Mouse (Mus musculus) frontal cortex, postnatal 10 days (tissue): ENCODE measurements at regions not wholly inside any gene's neighbourhood (a gene's known extent, or its start where the extent isn't known, plus 50 kb on each side); places are given as distances from the start of the nearest gene placed in this dataset.

Experiments used
- DNase-seq, 2 experiments: peaks; one replicate each; pipeline ENCODE4 v3.0.0; 2022; ENCODE audit warnings: low spot score in 2 of 2, mixed read lengths in 1 of 2

DNA sequence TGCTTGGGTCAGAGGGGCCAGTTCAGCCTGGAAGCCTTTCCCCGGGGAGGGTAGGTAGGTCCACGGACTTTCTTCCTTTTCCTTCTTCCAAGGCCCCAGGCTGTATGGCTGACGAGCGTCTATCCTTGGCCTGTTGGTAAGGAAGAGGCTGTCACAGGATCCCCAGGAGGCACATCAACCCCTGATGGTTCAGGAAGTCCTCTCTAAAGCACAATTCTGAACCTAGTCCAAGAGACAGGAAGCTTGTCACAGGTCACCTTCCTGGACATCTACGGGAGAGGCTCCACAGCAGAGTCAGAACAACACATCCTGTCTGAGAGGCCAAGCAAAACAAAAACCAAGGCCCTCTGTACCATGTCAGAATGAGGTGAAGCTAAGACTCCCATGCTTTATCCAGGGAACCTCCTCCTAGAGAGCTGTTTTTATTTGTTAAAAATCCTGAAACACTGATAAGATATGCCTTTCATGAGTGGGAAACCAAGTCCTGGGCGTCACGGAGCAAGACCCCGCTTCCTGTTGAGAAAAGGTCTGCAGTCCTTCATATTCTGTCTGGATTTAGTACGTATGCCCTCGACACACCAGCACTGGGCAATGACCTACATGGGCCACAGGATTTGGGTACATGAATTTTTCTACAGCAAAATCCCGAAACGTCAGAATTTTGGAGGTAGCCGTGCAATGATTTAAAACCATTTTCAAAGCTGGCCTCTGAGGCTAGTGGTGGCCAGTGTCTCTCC lies 52.0 kb upstream of the Snrk start:
- DNase-seq = no peak

DNA sequence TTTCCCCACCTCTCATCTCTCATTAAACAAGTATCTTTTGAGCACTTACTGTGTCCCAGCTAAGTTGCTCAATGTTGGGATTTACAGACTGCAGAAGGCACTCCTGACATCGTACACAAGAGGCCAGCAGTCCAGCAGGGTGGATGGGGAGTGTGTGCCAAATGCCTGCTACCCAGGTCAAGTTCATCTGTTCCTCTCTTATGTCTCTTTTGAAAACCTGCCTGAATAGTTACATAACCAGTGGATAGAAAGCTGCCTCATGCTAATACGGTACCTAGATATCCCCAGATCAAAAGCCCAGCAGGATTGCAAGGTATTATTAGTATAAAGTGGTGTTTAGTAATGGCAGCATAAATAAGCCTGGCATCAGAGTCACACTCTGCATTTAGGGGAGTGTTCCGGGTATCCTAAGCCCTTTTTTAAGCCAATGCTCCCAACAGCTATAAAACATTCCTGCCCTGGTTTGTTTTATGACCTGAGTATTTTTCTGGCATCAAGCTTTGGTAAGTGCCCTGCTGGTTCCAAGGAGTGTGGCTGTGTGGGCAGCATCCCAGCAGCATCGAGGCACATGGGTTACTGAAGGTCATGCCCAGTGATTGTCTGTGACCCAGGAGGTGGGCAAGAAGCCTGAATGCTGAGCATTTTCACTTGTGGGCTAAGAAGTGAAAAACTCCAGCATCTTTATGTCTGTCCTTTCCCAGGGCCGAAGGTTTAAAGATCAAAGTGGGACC lies 59.1 kb upstream of the Pomgnt2 start:
- no peak for DNase-seq

DNA sequence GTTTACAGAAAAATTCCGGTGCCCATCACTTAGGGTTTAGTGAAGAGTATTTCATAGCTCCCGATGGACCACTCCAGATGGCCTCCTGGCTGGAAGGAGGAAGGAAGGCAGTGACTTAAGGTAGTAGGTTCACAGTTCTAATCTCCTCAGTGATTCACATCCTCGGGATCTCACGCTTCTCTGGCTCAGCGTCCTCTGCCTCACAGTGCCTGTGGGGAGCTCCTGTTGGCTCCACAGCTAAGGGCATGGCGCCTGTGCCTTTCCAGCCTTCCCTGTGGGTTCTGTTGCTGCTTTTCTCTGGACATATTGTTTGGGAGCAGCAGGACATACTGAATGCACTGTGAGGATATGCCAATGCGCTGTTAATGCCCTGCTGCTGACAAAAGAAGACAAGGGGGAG lies 54.8 kb upstream of the Pomgnt2 start:
- no peak for DNase-seq

DNA sequence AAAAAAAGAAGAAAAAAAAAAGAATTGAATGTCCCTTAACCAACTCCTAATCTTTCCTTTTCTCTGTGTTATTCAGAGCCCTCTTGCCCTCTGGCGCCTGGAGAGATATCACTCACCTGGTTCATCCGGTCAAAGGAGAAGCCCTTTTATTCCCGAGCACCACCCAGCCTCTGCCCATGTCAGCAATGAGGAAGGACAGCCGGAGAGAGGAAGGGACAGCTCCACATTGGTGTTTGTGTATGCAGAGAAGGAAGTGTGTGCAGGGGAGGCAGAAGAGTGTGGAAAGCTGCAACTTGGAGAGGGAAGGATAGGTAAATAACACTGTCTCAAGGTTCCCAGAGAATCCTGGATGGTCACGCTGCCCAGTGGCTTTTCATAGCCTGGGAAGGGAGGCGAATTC lies 54.2 kb upstream of the Pomgnt2 start:
- DNase-seq = no peak

DNA sequence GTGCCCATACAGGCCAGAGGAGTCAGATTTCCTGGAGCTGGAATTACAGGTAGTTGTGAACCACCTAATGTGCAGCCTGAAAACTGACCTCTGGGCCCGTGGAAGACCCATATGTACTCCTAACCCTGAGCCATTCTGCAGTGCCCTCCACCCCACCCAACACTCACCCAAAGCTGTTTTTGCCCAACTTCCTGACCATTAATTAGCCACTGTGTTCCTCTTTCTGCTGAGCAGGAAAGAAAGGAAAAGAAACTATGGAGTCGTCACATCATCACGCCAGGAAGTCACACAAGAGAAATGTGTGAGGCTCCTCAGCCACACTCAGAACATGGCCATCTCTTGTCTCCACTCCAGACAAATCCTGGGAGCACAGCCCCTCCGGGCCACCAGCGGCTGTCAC lies 52.1 kb upstream of the Pomgnt2 start:
- DNase-seq = no peak

DNA sequence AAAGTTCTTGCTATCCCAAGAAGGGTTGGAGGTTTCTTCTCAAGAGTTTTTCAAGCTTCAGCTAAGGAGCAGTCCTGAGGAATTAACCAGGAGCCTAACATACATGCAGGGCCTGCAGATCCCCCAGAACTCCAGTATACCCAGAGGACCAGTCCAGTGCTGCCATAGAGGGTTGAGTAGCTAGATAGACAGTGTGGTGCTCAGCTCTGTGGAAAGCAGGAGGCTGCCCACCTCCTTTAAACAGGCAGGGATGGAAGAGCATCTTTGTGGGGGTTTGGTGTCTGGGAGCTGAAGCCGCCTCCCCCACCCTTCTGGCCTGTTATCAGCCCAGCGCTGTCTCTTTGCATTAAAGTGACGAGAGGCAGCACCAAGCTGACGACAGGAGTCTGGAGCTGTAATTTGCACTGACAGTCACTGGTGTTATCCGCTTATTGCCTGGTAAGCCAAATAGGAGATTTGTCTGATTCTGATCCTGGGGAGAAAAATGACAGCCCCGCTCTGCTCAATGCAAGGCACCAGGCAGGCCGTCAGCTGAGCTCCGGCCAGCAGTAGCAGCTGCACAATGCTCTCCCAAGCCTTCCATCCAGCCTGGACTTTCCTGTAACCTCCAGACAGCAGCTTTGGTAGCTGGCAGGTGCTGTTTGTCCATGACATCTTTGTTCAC lies 51.2 kb upstream of the Pomgnt2 start:
- peak in 1 of 2 experiments; percentile 29 for DNase-seq
